Mouse (Mus musculus) forebrain, embryonic 13.5 days (tissue): ENCODE data around the gene Acot11. TPM values are rescaled to one million over a fixed set of nuclear protein-coding genes. Genes with fewer than 3 reads are reported as not detected.

ENCODE experiments used
- ATAC-seq: fragments of 200-750 bp; cut with Nextera tagmentation; 2 replicates; pipeline ENCODE4 v1.8.0; 2017
- H3K27ac ChIP-seq: fragments of 300-500 bp; sonication (generic); 2 replicates; pipeline ENCODE4 v1.5.1; 2015; ENCODE audit warnings: inconsistent platforms, mild to moderate bottlenecking, moderate library complexity
- H3K27me3 ChIP-seq: fragments of 300-500 bp; sonication (generic); 2 replicates; pipeline ENCODE4 v1.6.1; 2015; ENCODE audit warnings: mild to moderate bottlenecking, inconsistent platforms
- H3K36me3 ChIP-seq: fragments of 300-500 bp; sonication (generic); 2 replicates; pipeline ENCODE4 v1.6.1; 2015; ENCODE audit warnings: mild to moderate bottlenecking, inconsistent platforms; ENCODE audit not compliant: poor library complexity, severe bottlenecking
- H3K4me1 ChIP-seq: fragments of 300-500 bp; sonication (generic); 2 replicates; pipeline ENCODE4 v1.6.1; 2015; ENCODE audit warnings: inconsistent platforms
- H3K4me2 ChIP-seq: fragments of 300-500 bp; sonication (generic); 2 replicates; pipeline ENCODE4 v1.6.1; 2015; ENCODE audit warnings: inconsistent platforms, mild to moderate bottlenecking, moderate library complexity
- H3K4me3 ChIP-seq: fragments of 300-500 bp; sonication (generic); 2 replicates; pipeline ENCODE4 v1.5.1; 2015; ENCODE audit warnings: mild to moderate bottlenecking, inconsistent platforms
- H3K9ac ChIP-seq: fragments of 300-500 bp; sonication (generic); 2 replicates; pipeline ENCODE4 v1.6.1; 2015; ENCODE audit warnings: mild to moderate bottlenecking, inconsistent platforms
- H3K9me3 ChIP-seq: fragments of 300-500 bp; sonication (generic); replicated peaks from 2 replicates; pipeline ENCODE4 v1.6.1; 2016; ENCODE audit warnings: inconsistent platforms
- WGBS: fragments of 180-500 bp; shearing (Covaris S2); methylation state at CpG from one replicate; pipeline ENCODE4 v1.1.7; 2015; 5-methylcytosine and 5-hydroxymethylcytosine counted together
- polyA plus RNA-seq: library from polyadenylated mRNA; unstranded; fragments of >200 nt; fragmentation: Nextera tagmentation; extraction: Ambion mirVana; gene quantifications from 2 replicates; pipeline ENCODE4 v1.2.1, GENCODE M21; 2015

Acot11 gene
- polyA plus RNA-seq, 1 experiment from 2014 or later = 0.63 TPM

DNA sequence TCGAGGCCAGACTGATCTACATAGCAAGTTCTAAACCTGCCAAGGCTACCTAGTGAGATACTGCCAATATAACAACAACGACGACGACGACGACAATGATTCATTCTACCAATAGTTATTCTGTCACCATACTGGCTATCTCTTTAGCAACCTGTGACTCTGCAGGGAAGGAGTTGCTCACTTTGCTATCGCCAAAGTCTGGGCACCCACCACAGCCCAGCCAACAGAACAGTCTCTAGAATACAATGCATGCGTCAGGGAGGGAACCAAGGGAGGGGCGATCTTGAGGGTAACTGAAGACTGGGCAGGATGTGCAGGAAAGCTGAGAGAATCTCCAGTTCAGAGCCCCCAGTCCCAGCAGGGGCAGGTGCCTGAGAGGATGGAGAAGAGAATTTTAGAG is 32.6 kb upstream of the Acot11 start:
- peak overlapping the region; percentile 100 for H3K4me2 ChIP-seq
- H3K27ac ChIP-seq = peak overlapping the region; percentile 99
- 8% methylated on average over 9 of the region's 9 CpGs for WGBS

GRCm38 (mm10) chr4:106830545-106831112 is 25.8 kb upstream of the Acot11 start:
- peaks cover 34% of the 10 kb centered on the region for H3K27me3 ChIP-seq
- 76% methylated on average over 6 of the region's 6 CpGs for WGBS
- no peak for ATAC-seq

More for the DNA sequence above, 32.6 kb upstream of the Acot11 start:
- Histone ChIP-seq H3K4me1 (peaks cover 58% of the 10 kb centered on the region), H3K4me3 (peak overlapping the region; percentile 23), H3K9me3 (no peaks in the 10 kb centered on the region), H3K9ac (peak overlapping the region; percentile 55; the same call in 1 of the 2 replicates), H3K36me3 (no peaks in the 10 kb centered on the region), H3K27me3 (peaks cover 12% of the 10 kb centered on the region)
- ATAC-seq = no peak

DNA sequence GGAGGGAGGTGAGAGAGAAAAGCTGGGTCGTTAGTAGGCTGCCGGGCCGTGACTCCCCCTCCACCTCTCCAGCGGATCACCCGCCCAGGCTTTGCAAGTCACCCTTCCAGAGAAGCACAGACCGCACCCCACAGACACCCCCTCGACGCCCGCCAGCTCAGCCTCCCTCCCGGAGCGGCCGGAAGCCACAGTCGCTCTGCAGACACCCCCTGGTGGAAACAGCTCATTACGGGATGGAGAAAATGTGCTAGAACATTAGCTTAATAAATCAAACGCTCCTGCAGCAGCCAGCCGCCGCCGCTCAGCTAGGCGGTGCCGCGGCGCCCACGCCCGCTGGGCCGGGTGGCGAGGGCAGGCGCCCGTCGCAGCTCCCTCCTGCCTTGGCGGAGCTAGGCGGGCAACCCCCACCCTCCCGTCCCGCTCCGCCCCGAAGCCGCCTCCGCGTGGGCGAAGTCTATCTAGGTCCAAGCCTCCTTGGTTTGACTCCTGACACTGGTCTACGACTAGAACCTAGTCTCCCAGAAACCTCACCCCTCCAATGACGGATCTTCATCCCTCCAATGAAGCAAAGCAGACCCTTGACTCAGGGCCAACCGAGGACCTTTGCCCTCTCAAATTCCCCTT is 23.1 kb upstream of the Acot11 start:
- no peaks in the 10 kb centered on the region for H3K36me3 ChIP-seq
- H3K4me3 ChIP-seq = peak overlapping the region; percentile 37
- under 1% methylated on average over 42 of the region's 42 CpGs for WGBS
- peak overlapping the region; percentile 66 for H3K4me2 ChIP-seq
- 0 out of 2 replicates have a peak overlapping the region, but pooled peaks have one; percentile 1 for H3K27ac ChIP-seq
- peak overlapping the region; percentile 60 for H3K9ac ChIP-seq
- H3K4me1 ChIP-seq = peaks cover 17% of the 10 kb centered on the region
- no peaks in the 10 kb centered on the region for H3K9me3 ChIP-seq
- peaks cover 42% of the 10 kb centered on the region for H3K27me3 ChIP-seq
- peak; percentile 78 for ATAC-seq

More at GRCm38 (mm10) chr4:106830545-106831112, 25.8 kb upstream of the Acot11 start:
- Histone ChIP-seq H3K36me3 (no peaks in the 10 kb centered on the region), H3K9ac (no peak overlapping the region), H3K4me3 (no peak overlapping the region), H3K4me1 (peaks cover 17% of the 10 kb centered on the region), H3K9me3 (no peaks in the 10 kb centered on the region), H3K27ac (no peak overlapping the region), H3K4me2 (no peak overlapping the region)

DNA sequence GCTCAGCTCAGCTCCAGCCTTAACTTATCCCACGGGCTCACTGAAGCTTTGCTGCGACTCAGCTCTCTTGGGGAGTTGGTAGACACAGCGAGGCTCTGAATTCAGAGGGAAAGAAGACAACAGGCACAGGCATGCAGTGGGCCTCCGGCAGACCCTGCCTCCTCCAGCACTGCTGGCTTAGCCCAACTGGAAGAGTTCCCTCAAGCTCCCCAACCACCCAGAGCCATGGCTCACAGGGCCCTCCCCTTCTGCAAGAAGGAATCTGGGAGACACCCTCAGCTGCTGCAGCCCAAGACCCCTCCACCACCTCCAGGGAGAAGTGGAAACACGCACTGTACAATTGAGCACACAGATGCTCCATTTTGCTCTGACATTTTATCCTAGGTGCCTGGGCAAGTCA is 20.4 kb upstream of the Acot11 start:
- H3K9me3 ChIP-seq = no peaks in the 10 kb centered on the region
- WGBS = 62% methylated on average over 5 of the region's 5 CpGs
- H3K27ac ChIP-seq = no peak overlapping the region
- peaks cover 46% of the 10 kb centered on the region for H3K27me3 ChIP-seq
- no peak overlapping the region for H3K9ac ChIP-seq
- H3K4me1 ChIP-seq = peaks cover 17% of the 10 kb centered on the region
- no peak overlapping the region for H3K4me3 ChIP-seq
- H3K4me2 ChIP-seq = no peak overlapping the region
- ATAC-seq = no peak
- H3K36me3 ChIP-seq = no peaks in the 10 kb centered on the region

DNA sequence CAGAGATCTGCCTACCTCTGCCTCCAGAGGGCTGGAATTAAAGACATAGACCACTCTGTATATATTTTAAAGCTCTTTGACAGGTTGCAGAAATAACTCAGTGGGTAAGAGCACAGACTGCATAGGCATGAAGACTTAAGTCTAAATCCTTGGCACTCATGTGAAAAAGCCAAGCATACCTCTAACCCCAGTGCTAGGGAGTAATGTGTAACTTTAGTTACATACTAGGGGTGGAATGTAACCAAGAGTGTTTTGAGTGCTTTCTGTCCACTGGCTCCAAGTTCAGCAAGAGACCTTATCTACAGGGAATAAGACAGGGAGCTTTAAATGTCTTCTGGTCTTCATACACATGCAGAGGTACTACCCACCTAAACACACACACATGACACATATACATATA is 14.6 kb upstream of the Acot11 start:
- Histone ChIP-seq H3K4me3 (no peak overlapping the region), H3K27ac (no peak overlapping the region), H3K9me3 (no peaks in the 10 kb centered on the region), H3K9ac (no peak overlapping the region), H3K4me2 (no peak overlapping the region), H3K36me3 (no peaks in the 10 kb centered on the region), H3K4me1 (peaks cover 18% of the 10 kb centered on the region), H3K27me3 (peaks cover 42% of the 10 kb centered on the region)
- no peak for ATAC-seq

DNA sequence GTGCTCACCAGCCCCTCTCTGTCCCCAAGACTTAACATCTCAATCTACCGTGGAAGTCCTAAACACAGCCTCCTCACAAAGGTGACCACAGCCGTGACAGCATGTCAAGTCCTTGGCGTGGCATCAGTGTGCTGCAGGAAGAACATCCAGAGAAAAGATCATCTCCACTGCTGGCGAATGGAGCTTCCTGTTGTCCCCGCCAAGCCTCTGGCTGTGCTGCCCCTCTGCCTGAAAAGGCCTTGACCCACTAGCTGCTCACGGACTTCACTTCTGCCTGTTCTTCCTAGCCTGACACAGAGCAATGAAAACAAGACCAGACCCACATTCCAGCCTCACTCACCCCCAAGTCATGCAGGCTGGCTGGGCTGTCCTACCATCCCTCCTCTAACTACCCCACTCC is 13.5 kb upstream of the Acot11 start:
- peaks cover 18% of the 10 kb centered on the region for H3K4me1 ChIP-seq

DNA sequence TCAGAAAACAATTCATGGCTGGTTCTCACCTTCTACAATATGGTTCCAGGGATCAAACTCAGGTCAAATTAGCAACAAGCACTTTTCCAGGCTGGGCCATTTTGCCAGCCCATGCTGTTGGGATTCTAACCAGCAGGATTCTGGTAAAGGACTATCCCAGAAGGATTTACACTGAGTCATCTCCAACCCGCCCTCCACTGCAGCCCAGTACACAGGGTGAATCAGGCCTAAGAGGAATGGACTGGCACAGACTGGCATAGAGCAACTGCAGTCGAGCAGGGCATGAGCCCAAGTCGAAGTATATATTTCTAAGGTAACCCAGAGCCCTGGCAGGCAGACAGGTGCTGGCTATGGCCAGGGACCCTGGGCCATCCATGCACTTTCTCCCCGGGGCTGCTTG is 12.2 kb upstream of the Acot11 start:
- no peaks in the 10 kb centered on the region for H3K36me3 ChIP-seq

More for the DNA sequence above, 13.5 kb upstream of the Acot11 start:
- H3K27ac ChIP-seq = no peak overlapping the region
- no peak overlapping the region for H3K4me3 ChIP-seq
- H3K27me3 ChIP-seq = peaks cover 48% of the 10 kb centered on the region
- H3K9me3 ChIP-seq = no peaks in the 10 kb centered on the region
- no peak overlapping the region for H3K4me2 ChIP-seq
- H3K36me3 ChIP-seq = no peaks in the 10 kb centered on the region
- no peak for ATAC-seq
- no peak overlapping the region for H3K9ac ChIP-seq
- WGBS = 92% methylated on average over 6 of the region's 6 CpGs

DNA sequence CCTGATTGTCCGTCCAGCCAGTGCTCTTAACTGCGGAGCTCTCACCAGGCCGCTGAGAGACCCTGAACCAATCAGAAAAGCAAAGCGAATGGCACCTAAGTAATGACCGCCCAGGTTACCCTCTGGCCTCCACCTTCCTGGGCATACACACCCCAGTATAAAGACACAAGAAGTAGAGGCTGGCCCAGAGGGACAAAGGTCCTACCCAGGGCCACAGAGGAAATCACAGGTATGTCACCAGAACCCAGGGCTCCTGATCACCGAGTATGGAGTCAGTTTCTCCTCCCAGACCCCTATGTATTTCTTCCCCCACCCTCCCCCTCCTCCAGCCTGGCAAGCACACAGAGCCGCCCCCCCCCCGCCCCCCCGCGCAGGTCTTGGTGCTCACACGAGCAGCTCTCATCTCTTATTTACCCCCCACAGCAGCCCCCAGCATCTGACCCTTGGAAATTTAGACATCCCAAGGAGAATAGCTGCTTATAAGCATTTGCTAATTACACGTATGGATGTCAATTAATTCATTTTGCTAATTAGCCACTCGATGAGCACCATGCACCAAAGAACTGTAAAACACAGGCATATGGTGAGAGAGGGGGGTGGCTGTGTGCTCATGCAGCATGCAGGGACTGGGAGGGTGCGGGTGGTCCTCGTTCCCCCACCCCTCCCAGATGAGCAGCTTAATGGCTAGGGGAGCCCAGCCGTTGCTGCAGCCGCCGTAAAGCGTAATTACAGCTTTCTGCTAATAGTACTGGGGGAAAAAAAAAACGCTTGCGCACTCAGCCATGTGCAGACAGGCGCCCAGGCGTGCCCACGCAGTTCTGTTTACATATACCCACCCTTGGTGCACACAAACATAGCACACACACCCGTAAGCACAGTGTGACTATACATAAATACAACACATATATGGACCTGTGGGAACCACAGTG is 10.9 kb upstream of the Acot11 start:
- peaks cover 41% of the 10 kb centered on the region for H3K27me3 ChIP-seq

More for the DNA sequence above, 12.2 kb upstream of the Acot11 start:
- Histone ChIP-seq H3K27ac (no peak overlapping the region), H3K27me3 (peaks cover 42% of the 10 kb centered on the region), H3K9ac (no peak overlapping the region), H3K4me1 (peaks cover 18% of the 10 kb centered on the region), H3K9me3 (no peaks in the 10 kb centered on the region), H3K4me2 (no peak overlapping the region), H3K4me3 (no peak overlapping the region)
- WGBS = 94% methylated on average over 4 of the region's 4 CpGs
- ATAC-seq = no peak

DNA sequence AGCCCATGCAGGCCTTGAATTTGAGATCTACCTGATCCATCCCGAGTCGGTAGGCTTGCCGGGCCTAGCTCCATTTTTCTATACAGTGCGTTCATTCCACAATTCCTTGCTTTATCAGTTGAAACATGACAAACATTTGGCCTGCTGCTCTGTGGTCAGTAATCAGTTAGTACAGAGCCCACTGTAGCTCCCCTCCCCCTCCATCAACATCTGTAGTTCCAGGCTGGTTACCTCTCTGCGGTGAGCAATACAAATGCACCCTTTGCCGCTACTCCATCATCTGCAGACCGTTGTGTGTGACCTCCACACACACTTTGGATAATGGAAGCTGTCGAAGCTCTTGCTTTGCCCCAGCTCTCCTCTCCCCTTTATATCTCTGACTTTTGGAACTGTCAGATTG is 6.4 kb upstream of the Acot11 start:
- Histone ChIP-seq H3K27ac (no peak overlapping the region), H3K4me3 (no peak overlapping the region), H3K9ac (no peak overlapping the region), H3K9me3 (no peaks in the 10 kb centered on the region), H3K4me2 (no peak overlapping the region), H3K36me3 (no peaks in the 10 kb centered on the region), H3K4me1 (peaks cover 11% of the 10 kb centered on the region), H3K27me3 (peaks cover 11% of the 10 kb centered on the region)
- ATAC-seq = no peak
- WGBS = 92% methylated on average over 8 of the region's 8 CpGs

More for the DNA sequence above, 10.9 kb upstream of the Acot11 start:
- WGBS = 39% methylated on average over 24 of the region's 25 CpGs
- H3K27ac ChIP-seq = peak overlapping the region; percentile 67
- peaks cover 18% of the 10 kb centered on the region for H3K4me1 ChIP-seq
- no peak overlapping the region for H3K4me3 ChIP-seq
- H3K9ac ChIP-seq = no peak overlapping the region
- peak overlapping the region; percentile 39 for H3K4me2 ChIP-seq
- peak; percentile 98 for ATAC-seq
- H3K9me3 ChIP-seq = no peaks in the 10 kb centered on the region
- H3K36me3 ChIP-seq = no peaks in the 10 kb centered on the region

- Histone ChIP-seq H3K4me2 (no peak overlapping the region), H3K9me3 (no peaks in the 10 kb centered on the region), H3K4me3 (no peak overlapping the region), H3K27me3 (peaks cover 18% of the 10 kb centered on the region), H3K27ac (no peak overlapping the region), H3K4me1 (peaks cover under 1% of the 10 kb centered on the region), H3K36me3 (no peaks in the 10 kb centered on the region), H3K9ac (no peak overlapping the region)
- no peak for ATAC-seq
- 86% methylated on average over 6 of the region's 6 CpGs for WGBS
Observed at GRCm38 (mm10) chr4:106810039-106810438, 5.2 kb upstream of the Acot11 start.

- H3K9me3 ChIP-seq = no peaks in the 10 kb centered on the region
- WGBS = 81% methylated on average over 3 of the region's 3 CpGs
- H3K4me1 ChIP-seq = peaks cover 7% of the 10 kb centered on the region
- H3K27me3 ChIP-seq = peaks cover 32% of the 10 kb centered on the region
- H3K4me3 ChIP-seq = no peak overlapping the region
- H3K36me3 ChIP-seq = no peaks in the 10 kb centered on the region
- ATAC-seq = no peak
- no peak overlapping the region for H3K4me2 ChIP-seq
- H3K9ac ChIP-seq = no peak overlapping the region
- no peak overlapping the region for H3K27ac ChIP-seq
Observed at GRCm38 (mm10) chr4:106807287-106807686, 2.5 kb upstream of the Acot11 start.

GRCm38 (mm10) chr4:106805890-106806289 is 1.1 kb upstream of the Acot11 start:
- H3K4me2 ChIP-seq = no peak overlapping the region
- H3K27me3 ChIP-seq = peaks cover 32% of the 10 kb centered on the region
- H3K36me3 ChIP-seq = no peaks in the 10 kb centered on the region
- peaks cover 7% of the 10 kb centered on the region for H3K4me1 ChIP-seq
- WGBS = 56% methylated on average over 2 of the region's 2 CpGs
- ATAC-seq = no peak
- no peaks in the 10 kb centered on the region for H3K9me3 ChIP-seq
- no peak overlapping the region for H3K4me3 ChIP-seq
- H3K27ac ChIP-seq = no peak overlapping the region
- no peak overlapping the region for H3K9ac ChIP-seq
